Mouse (Mus musculus) erythroblast, embryonic 14.5 days (primary cell): Measurements from ENCODE around the gene Csnk1g2.

Experiments
- GATA1 ChIP-seq: IDR thresholded peaks from 2 replicates; pipeline ENCODE4 v1.6.1; 2012; ENCODE audit warnings: low read length, inconsistent platforms, mixed read lengths
- TAL1 ChIP-seq: IDR thresholded peaks from 3 replicates; pipeline ENCODE4 v1.6.1; 2012; ENCODE audit warnings: low read length, inconsistent platforms, mixed read lengths

DNA sequence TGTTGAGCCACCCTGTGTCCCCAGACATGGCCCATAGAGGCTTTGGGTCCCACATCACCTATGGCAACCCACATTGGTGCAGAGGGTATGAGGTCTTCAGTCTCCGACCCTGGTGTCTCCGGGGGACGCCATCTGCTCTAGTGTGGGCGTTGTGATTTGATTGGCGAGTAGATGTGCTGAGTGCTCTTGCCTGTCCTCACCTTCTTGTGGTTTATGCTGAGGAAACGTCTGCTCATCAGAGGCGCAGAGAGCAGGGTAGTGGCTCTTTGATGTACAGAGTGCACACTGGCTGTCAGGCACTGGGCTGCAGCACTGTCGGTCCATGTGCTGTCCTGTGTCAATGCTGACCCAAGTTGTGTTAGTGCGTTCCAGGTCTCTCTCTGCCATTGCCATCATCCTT, 6.3 kb downstream of the Csnk1g2 start:
- TF ChIP-seq TAL1 (no peak), GATA1 (no peak)
